In the genomic region with DNA sequence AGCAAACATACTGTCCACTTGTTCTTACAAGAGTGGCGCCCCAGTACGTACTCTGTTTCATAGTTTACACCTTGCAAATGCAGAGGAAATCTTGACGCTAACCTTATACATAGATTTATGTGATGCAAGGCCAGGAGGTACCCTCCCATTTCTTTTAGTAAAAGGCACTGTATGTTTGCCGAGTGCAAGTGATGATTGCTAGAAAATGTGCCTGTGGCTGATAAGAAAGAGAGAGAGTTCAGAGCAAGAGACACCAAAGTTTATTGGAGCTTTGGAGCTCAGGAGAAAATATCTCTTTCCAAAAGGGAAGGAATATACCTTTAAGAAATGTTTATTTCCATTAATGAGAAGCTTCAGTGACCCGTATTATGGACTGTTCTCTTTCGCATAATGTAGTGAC, we compare ENCODE assay signal across 12 mouse cellular contexts.
"Had no signal": no experiment of that assay in that cellular context is flagged by ENCODE, and none has a peak within 500 bp of the region (broad histone marks: within the 10 kb centered on the region; RNA-seq: fewer than 3 reads in every experiment).

No protein-coding gene starts in this region.

- H3K4me3 ChIP-seq: limb, embryonic 10.5 days; megakaryocyte, embryonic 14.5 days; midbrain, embryonic 12.5 days; neural tube, embryonic 13.5 days had no signal

- H3K9me3 ChIP-seq: limb, embryonic 10.5 days; megakaryocyte, embryonic 14.5 days; midbrain, embryonic 12.5 days; neural tube, embryonic 13.5 days had no signal

- H3K4me1 ChIP-seq: limb, embryonic 10.5 days; megakaryocyte, embryonic 14.5 days; midbrain, embryonic 12.5 days; neural tube, embryonic 13.5 days had no signal

- DNase-seq: kidney, adult 18-20 months; kidney, postnatal 14 days; lung, adult 2 months; lung, postnatal 36 days; right cerebral cortex, postnatal 14 days; thymus, postnatal 36 days had no signal

- H3K27ac ChIP-seq: limb, embryonic 10.5 days; midbrain, embryonic 12.5 days; neural tube, embryonic 13.5 days had no signal

- H3K36me3 ChIP-seq: limb, embryonic 10.5 days; midbrain, embryonic 12.5 days; neural tube, embryonic 13.5 days had no signal

- H3K27me3 ChIP-seq: megakaryocyte, embryonic 14.5 days; midbrain, embryonic 12.5 days; neural tube, embryonic 13.5 days had no signal

- H3K9ac ChIP-seq: midbrain, embryonic 12.5 days; neural tube, embryonic 13.5 days had no signal

- ATAC-seq: lung, postnatal 0 days; midbrain, embryonic 16.5 days had no signal

- H3K4me2 ChIP-seq: midbrain, embryonic 12.5 days; neural tube, embryonic 13.5 days had no signal
